Mouse (Mus musculus): Measurements from ENCODE around the gene Sult4a1.
"Not testable (repeated sequence)": the region's sequence is repeated elsewhere in the genome, so short reads cannot be mapped to it uniquely, and the experiment has no call there.

Sult4a1 gene

GRCm38 (mm10) chr15:84105105-84105923, at the start of gene Sult4a1:
Gene Sult4a1 (minus strand): TSS chr15:84105754.
- DNase-seq (ENCODE audit: low spot score), result no peak

GRCm38 (mm10) chr15:84140929-84141328, 35.4 kb upstream of the Sult4a1 start:
- DNase-seq (ENCODE audit: low spot score), result no peak

GRCm38 (mm10) chr15:84140109-84140508, 34.6 kb upstream of the Sult4a1 start:
- DNase-seq (ENCODE audit: low spot score), result no peak

GRCm38 (mm10) chr15:84139592-84140005, 34.0 kb upstream of the Sult4a1 start:
- DNase-seq (ENCODE audit: low spot score), result peak; percentile 44

DNA sequence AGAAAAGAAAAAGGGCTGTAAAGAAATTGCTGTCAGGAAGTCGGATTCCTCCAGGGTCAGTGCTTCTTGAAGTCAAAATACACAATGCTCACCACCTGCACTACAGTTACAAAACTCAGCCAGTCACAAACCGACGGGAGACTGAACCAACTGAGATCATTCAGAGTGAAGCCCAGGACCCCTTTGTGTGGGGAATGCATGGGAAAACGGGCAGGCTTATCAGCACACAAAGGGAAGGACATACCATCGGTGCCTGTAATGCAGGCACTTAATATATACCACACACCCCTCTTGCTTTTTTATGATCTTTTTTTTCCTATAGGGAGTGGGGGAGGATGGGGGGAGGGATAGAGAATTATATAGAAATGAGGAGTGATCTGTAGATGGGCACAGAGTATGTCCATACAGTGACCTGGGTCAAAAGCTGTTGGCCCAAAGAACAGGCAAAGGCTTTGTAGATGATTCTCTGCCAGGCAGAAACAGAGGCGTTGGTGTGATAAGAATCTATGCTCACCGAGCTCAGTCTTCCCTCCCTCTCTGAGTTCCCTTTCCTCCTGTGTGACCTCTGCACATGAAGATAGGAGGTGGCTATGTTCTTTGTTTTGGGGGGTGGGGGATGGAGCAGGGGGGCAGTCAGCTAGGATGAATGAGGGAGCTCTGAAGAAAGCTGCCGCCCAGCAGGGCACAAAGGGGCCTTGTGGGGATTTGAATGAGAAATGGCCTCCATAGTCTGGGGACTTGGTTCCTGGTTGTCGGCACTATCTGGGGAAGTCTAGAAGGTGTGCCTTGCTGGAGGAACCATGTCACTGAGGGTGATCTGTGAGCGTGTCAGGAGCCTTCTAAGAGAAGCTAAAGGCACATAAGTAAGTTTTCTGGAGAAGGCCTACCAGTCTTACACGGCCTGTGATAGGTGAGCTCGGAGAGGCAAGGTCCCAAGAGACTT, 31.2 kb upstream of the Sult4a1 start:
- no peak for DNase-seq (ENCODE audit: low spot score)

- peak; percentile 31 for DNase-seq (ENCODE audit: low spot score)
These were observed 29.9 kb upstream of the Sult4a1 start for GRCm38 (mm10) chr15:84135472-84135871.

- peak; percentile 54 for DNase-seq (ENCODE audit: low spot score)
These were observed 27.9 kb upstream of the Sult4a1 start for GRCm38 (mm10) chr15:84133440-84133839.

DNA sequence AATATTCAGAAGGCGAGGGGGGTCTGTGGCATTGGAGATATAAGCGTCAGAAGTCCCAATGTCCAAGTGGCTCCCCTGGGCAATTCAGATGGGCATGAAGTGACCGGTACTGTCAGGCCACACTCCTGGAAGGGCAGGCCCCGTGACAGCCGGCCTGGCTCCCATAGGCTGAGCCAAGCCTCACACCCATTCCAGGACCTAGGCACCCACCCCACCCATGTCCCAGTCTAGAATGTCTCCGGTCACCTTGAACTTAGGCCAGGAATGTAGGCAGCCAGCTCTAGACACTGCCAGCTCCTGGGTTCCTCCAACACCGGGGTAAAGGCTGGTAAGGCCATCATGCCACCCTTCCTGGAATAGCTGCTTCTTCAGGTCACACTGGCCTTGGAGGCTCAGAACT, 26.4 kb upstream of the Sult4a1 start:
- peak; percentile 12 for DNase-seq (ENCODE audit: low spot score)

- peak; percentile 73 for DNase-seq (ENCODE audit: low spot score)
These were observed 25.7 kb upstream of the Sult4a1 start for GRCm38 (mm10) chr15:84131096-84131786.

DNA sequence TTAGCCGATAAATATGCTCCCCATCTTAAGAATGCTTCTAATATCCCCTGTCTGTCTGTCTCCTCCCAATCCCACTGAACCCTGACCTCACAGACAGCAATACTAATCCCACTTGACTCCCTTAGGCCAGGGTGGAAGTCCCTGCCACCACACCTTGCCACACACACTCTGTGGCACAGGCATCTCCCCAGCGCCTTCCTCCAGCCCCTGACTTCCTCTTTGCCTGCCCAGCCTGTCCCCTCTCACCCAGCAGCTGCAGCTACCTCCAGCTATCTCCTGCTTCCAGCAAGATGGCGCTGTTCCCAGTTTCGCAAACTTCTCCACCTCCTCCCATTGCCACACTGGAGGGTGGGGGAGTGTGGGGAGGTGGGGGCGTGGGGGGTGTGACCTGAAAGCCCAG, 21.3 kb upstream of the Sult4a1 start:
- DNase-seq (ENCODE audit: low spot score), result peak; percentile 40

DNA sequence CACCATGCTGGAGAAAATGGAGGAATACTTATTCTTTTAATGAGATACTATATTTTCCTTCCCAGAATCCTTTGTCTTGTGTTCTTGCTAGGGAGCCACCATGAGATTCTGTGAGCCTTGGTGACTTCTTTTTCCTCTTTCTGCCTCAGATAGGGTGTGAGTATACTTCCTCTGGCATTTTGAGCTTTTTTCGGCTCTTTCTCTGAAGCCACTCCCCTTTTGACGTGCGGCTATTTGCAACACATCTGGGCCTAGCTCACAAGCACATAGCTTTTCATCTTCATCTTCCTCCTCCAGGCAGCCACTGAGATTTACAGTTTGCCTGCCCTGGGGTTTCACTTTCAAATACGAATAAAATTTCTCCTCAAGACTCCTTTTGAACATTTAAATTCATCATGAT, 20.9 kb upstream of the Sult4a1 start:
- no peak for DNase-seq (ENCODE audit: low spot score)

GRCm38 (mm10) chr15:84124086-84124485, 18.5 kb upstream of the Sult4a1 start:
- no peak for DNase-seq (ENCODE audit: low spot score)

GRCm38 (mm10) chr15:84123075-84123474, 17.5 kb upstream of the Sult4a1 start, which contains the start of gene Pnpla5:
Gene Pnpla5 (minus strand): TSS chr15:84123175.
- DNase-seq (ENCODE audit: low spot score), result no peak

DNA sequence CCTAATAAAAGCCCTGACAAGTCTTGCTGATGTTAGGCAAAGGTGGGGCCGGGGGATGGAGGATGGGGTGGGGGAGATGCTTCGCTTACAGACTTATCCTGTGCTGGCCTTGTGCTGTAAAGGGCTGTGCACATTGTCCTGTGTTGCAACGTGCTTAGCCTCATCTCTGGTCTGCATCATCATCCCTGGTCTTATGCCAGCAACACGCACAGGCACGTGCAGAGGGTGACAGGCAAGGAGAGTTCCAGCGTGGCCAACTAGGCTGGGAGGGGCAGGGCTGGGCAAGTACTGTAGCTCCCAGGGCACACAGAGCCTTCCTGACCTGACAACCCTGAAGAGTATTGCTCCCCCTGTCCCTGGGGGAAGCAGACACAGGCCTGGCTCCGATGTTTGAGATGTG, 15.5 kb upstream of the Sult4a1 start:
- no peak for DNase-seq (ENCODE audit: low spot score)

DNA sequence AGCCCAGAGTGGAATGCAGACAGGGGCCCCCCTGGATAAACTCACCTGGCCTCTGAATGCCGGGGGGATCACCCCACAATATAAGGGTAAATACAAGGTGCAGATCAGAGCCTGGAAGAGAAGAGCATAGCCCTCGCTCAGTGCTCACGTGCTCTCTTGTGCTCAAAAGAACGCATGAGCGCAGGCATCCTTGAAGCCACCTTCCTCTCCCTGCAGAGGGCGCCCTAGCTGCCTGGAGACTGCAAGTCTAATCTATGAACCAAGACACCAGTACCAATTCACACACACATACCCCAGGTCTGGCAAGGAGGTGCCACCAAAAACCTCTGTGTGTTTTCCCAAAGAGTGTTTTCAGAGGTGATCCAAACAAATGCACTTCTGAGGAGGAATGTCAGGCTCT, 15.1 kb upstream of the Sult4a1 start:
- DNase-seq (ENCODE audit: low spot score), result no peak

DNA sequence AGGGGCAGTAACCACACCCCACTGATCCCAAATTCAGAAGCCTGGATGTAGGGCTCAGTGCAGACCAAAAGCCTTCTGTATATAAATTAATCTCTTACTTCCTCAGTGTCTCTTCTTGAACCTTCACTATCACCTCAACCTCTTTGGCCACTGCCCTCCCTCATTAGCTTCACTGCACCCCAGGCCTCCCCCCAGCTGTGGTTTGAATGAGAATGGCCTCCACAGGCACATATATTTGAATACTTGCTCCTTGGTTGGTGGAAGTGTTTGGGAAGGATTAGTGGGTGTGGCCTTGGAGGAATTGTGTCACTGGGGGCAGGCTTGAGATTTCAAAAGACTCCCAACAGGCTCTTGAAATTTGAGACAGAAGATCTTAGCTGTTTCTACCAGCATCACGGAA, 10.9 kb upstream of the Sult4a1 start:
- no peak for DNase-seq (ENCODE audit: low spot score)

- no peak for DNase-seq (ENCODE audit: low spot score)
These were observed 10.2 kb upstream of the Sult4a1 start for GRCm38 (mm10) chr15:84115727-84116126.

- DNase-seq (ENCODE audit: low spot score), result no peak
These were observed 8.3 kb upstream of the Sult4a1 start for GRCm38 (mm10) chr15:84113873-84114272.

DNA sequence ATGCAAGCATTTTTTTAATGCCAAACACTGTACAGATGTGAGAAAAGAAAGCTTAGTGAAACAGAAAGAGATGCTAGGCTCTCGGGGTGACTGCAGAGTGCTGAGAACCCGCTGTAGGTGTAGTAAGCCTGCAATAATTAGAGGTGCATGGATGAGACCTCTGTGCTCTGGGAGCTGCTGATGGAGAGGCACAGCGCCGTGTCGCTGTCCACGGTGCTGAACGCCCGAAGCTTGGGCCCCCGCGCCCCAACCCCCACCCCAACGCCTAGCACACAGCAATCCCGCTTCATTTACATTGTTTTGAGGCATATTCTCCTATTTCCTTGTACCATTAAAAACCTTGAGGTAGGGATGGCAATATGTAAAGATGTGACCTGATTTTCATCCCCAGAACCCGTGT, 3.3 kb upstream of the Sult4a1 start:
- DNase-seq (ENCODE audit: low spot score), result no peak

DNA sequence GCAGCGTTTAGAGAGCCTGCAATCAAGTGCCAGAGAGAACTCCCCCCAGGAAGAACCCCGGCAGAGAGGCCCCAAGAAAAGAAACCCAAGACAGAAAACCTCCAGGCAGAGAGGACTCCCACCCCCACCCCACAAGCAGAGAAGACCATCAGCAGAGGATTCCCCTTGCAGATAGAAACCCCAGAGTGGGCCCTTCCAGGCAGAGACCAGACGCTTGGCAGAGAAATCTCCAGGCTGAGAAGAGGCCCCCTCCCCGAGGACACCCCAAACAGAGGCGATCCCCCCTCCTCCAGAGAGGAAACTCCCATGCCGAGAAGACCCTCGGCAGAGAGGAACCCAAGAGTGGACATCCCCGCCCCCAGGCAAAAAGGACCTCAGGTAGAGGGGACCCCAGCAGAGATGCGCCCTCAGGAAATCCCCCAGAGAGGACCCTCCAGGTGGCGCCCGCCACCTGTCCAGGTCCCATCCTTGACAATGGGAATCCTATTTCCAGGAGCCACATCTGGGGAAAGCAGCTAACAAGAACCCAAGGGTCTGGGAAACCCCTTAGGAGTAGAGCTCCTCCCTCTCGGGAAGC, 458 bp upstream of the Sult4a1 start:
- no peak for DNase-seq (ENCODE audit: low spot score)

- DNase-seq (ENCODE audit: low spot score), result no peak
These were observed 928 bp downstream of the Sult4a1 start for GRCm38 (mm10) chr15:84104626-84105025.

DNA sequence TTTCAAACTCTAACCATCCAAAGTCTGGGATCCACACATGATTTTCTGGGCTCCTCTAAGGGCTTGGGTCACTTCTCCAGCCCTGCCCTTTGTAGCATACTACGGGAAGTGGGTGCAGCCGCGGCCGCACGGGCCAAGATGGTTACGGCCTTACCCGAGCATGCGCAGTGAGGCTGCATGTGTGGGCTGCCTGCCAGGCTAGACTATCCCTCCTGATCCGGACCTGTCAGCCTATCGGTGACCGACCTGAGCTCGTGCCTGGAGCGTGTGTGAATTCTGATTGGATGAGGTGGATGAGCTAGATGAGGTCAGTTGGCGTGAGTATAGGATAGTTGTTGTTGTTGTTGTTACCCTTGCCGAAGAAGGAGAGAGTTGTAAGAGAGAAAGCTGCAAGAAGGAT, 8.0 kb downstream of the Sult4a1 start:
- not testable (repeated sequence) for DNase-seq (ENCODE audit: low spot score)
